Mouse (Mus musculus) E14TG2a.4 (cell line): Measurements from ENCODE around the gene Olfr330.

Experiments used
- CTCF ChIP-seq: conservative IDR thresholded peaks from 2 replicates; pipeline ENCODE4 v1.5.1; 2014; ENCODE audit warnings: low read length
- NANOG ChIP-seq: IDR thresholded peaks from 2 replicates; pipeline ENCODE4 v1.6.1; 2014; ENCODE audit warnings: borderline replicate concordance, low read length, mixed read lengths
- POU5F1 ChIP-seq: IDR thresholded peaks from 2 replicates; pipeline ENCODE4 v1.6.1; 2014; ENCODE audit warnings: low read length, borderline replicate concordance

- no peak for TF ChIP-seq CTCF
- TF ChIP-seq POU5F1: no peak
- TF ChIP-seq NANOG: no peak
Measured at GRCm38 (mm10) chr11:58570405-58570804, 35.8 kb upstream of the Olfr330 start, which contains the start of gene Olfr224.
